Mouse (Mus musculus) liver, embryonic 12.5 days (tissue): ENCODE measurements around the gene Gm42372. TPM values are rescaled to one million over a fixed set of nuclear protein-coding genes. Genes with fewer than 3 reads are reported as not detected.

Source experiments
- ATAC-seq: fragments of 200-750 bp; cut with Nextera tagmentation; 2 replicates; pipeline ENCODE4 v1.8.0; 2017; ENCODE audit warnings: moderate number of reproducible peaks, mild to moderate bottlenecking, moderate library complexity
- H3K27ac ChIP-seq: fragments of 300-500 bp; sonication (generic); 2 replicates; pipeline ENCODE4 v1.5.1; 2016; ENCODE audit warnings: mild to moderate bottlenecking
- H3K27me3 ChIP-seq: fragments of 300-500 bp; sonication (generic); replicated peaks from 2 replicates; pipeline ENCODE4 v1.6.1; 2016; ENCODE audit warnings: mild to moderate bottlenecking, moderate library complexity
- H3K36me3 ChIP-seq: fragments of 300-500 bp; sonication (generic); 2 replicates; pipeline ENCODE4 v1.6.1; 2016; ENCODE audit warnings: mild to moderate bottlenecking, moderate library complexity
- H3K4me1 ChIP-seq: fragments of 300-500 bp; sonication (generic); 2 replicates; pipeline ENCODE4 v1.6.1; 2016
- H3K4me2 ChIP-seq: fragments of 300-500 bp; sonication (generic); 2 replicates; pipeline ENCODE4 v1.6.1; 2016; ENCODE audit warnings: mild to moderate bottlenecking, moderate library complexity
- H3K4me3 ChIP-seq: fragments of 300-500 bp; sonication (generic); 2 replicates; pipeline ENCODE4 v1.5.1; 2016; ENCODE audit warnings: mild to moderate bottlenecking, moderate library complexity
- H3K9ac ChIP-seq: fragments of 300-500 bp; sonication (generic); 2 replicates; pipeline ENCODE4 v1.6.1; 2016; ENCODE audit warnings: mild to moderate bottlenecking, moderate library complexity
- H3K9me3 ChIP-seq: fragments of 300-500 bp; sonication (generic); replicated peaks from 2 replicates; pipeline ENCODE4 v1.6.1; 2016; ENCODE audit warnings: mild to moderate bottlenecking, moderate library complexity
- WGBS: fragments of 180-500 bp; shearing (Covaris S2); methylation state at CpG from one replicate; pipeline ENCODE4 v1.1.7; 2016; ENCODE audit not compliant: insufficient replicate concordance; 5-methylcytosine and 5-hydroxymethylcytosine counted together
- polyA plus RNA-seq: library from polyadenylated mRNA; unstranded; fragments of >200 nt; fragmentation: Nextera tagmentation; extraction: Ambion mirVana; gene quantifications from 2 replicates; pipeline ENCODE4 v1.2.1, GENCODE M21; 2016

The Gm42372 gene
- polyA plus RNA-seq, 1 experiment from 2014 or later: 0.07 TPM

DNA sequence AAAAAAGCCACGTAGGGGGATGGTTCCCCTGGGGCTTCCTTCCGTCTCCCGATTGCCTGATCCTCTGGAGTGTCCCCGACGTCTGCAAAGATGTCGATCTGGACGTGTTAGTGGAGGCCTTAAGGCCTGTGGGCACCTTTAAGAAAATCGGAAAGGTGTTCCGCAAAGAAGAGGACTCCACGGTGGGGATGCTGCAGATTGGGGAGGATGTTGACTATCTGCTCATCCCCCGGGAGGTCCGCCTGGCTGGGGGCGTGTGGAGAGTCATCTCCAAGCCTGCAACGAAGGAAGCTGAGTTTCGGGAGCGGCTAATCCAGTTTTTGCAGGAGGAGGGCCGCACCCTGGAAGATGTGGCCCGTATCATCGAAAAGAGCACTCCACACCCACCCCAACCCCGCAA, 11.5 kb downstream of the Gm42372 start:
- no peak for ATAC-seq
- Histone ChIP-seq H3K9ac (peak overlapping the region; percentile 65), H3K4me3 (peak overlapping the region; percentile 60), H3K9me3 (no peaks in the 10 kb centered on the region), H3K27ac (0 out of 2 replicates have a peak overlapping the region, but pooled peaks have one; percentile 58), H3K4me2 (peak overlapping the region; percentile 69), H3K4me1 (peaks cover 84% of the 10 kb centered on the region), H3K36me3 (peaks cover 20% of the 10 kb centered on the region), H3K27me3 (peaks cover 16% of the 10 kb centered on the region)
- 8% methylated on average over 20 of the region's 20 CpGs for WGBS

GRCm38 (mm10) chr7:16995345-16995744, 12.5 kb downstream of the Gm42372 start:
- 80% methylated on average over 4 of the region's 4 CpGs for WGBS
- H3K4me1 ChIP-seq: peaks cover 80% of the 10 kb centered on the region
- no peaks in the 10 kb centered on the region for H3K9me3 ChIP-seq
- peaks cover 24% of the 10 kb centered on the region for H3K36me3 ChIP-seq
- H3K27ac ChIP-seq: no peak overlapping the region
- peaks cover 16% of the 10 kb centered on the region for H3K27me3 ChIP-seq
- H3K4me2 ChIP-seq: peak overlapping the region; percentile 69
- peak overlapping the region; percentile 60 for H3K4me3 ChIP-seq
- no peak for ATAC-seq
- H3K9ac ChIP-seq: 0 out of 2 replicates have a peak overlapping the region, but pooled peaks have one; percentile 65

- peak overlapping the region; percentile 18; the same call in 1 of the 2 replicates for H3K4me3 ChIP-seq
- H3K36me3 ChIP-seq: peaks cover 41% of the 10 kb centered on the region
- peak; percentile 67 for ATAC-seq
- peaks cover 14% of the 10 kb centered on the region for H3K27me3 ChIP-seq
- H3K27ac ChIP-seq: peak overlapping the region; percentile 38; the same call in 1 of the 2 replicates
- WGBS: 26% methylated on average over 4 of the region's 4 CpGs
- no peaks in the 10 kb centered on the region for H3K9me3 ChIP-seq
- H3K4me2 ChIP-seq: peak overlapping the region; percentile 55
- H3K9ac ChIP-seq: peak overlapping the region; percentile 47
- H3K4me1 ChIP-seq: peaks cover 61% of the 10 kb centered on the region
Observed at GRCm38 (mm10) chr7:16999233-16999632, 16.3 kb downstream of the Gm42372 start.

DNA sequence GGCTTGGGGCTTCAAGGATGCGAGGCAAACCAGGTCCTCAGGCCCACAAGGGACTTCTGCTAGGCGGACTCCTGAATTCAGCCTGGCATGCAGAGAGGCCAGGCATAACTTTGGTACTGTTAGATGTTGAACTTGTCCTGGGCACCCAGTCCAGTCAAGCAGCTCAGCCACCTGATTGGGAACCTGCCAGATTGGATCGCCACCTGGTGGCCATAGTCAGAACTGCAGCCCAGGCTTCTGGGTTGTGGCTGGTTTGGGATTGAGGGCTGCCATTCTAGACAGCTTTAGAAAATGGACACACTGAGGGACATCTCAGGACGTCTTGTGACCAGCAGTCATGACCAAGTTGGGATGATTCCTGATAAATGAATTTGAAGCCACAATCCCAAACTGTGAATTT, 16.8 kb downstream of the Gm42372 start:
- peak; percentile 46 for ATAC-seq
- Histone ChIP-seq H3K4me1 (peaks cover 59% of the 10 kb centered on the region), H3K9ac (peak overlapping the region; percentile 47), H3K9me3 (no peaks in the 10 kb centered on the region), H3K4me3 (peak overlapping the region; percentile 18; the same call in 1 of the 2 replicates), H3K4me2 (peak overlapping the region; percentile 55), H3K27me3 (peaks cover 10% of the 10 kb centered on the region), H3K36me3 (peaks cover 45% of the 10 kb centered on the region), H3K27ac (peak overlapping the region; percentile 38; the same call in 1 of the 2 replicates)
- WGBS: 16% methylated on average over 4 of the region's 4 CpGs

- Histone ChIP-seq H3K4me1 (peaks cover 42% of the 10 kb centered on the region), H3K4me2 (no peak overlapping the region), H3K9me3 (no peaks in the 10 kb centered on the region), H3K27ac (peak overlapping the region; percentile 43; the same call in 1 of the 2 replicates), H3K36me3 (peaks cover 66% of the 10 kb centered on the region), H3K4me3 (no peak overlapping the region), H3K27me3 (no peaks in the 10 kb centered on the region), H3K9ac (no peak overlapping the region)
- 22% methylated on average over 7 of the region's 7 CpGs for WGBS
- peak; percentile 58 for ATAC-seq
Observed at GRCm38 (mm10) chr7:17002375-17003195, 19.7 kb downstream of the Gm42372 start.

- Histone ChIP-seq H3K4me2 (no peak overlapping the region), H3K4me3 (no peak overlapping the region), H3K27me3 (no peaks in the 10 kb centered on the region), H3K9me3 (no peaks in the 10 kb centered on the region), H3K9ac (no peak overlapping the region), H3K27ac (peak overlapping the region; percentile 43), H3K36me3 (peaks cover 68% of the 10 kb centered on the region), H3K4me1 (peaks cover 34% of the 10 kb centered on the region)
- 73% methylated on average over 7 of the region's 7 CpGs for WGBS
- ATAC-seq: no peak
Observed at GRCm38 (mm10) chr7:17003230-17003960, 20.5 kb downstream of the Gm42372 start.

GRCm38 (mm10) chr7:17004716-17005115, 21.8 kb downstream of the Gm42372 start:
- Histone ChIP-seq H3K27me3 (no peaks in the 10 kb centered on the region), H3K27ac (no peak overlapping the region), H3K9me3 (no peaks in the 10 kb centered on the region), H3K9ac (no peak overlapping the region), H3K4me3 (no peak overlapping the region), H3K36me3 (peaks cover 76% of the 10 kb centered on the region), H3K4me1 (peaks cover 21% of the 10 kb centered on the region), H3K4me2 (no peak overlapping the region)
- ATAC-seq: no peak
- 72% methylated on average over 7 of the region's 7 CpGs for WGBS

- no peak overlapping the region for H3K4me2 ChIP-seq
- H3K9me3 ChIP-seq: no peaks in the 10 kb centered on the region
- no peak for ATAC-seq
- peaks cover 14% of the 10 kb centered on the region; the same call in 1 of the 2 replicates for H3K4me1 ChIP-seq
- no peak overlapping the region for H3K27ac ChIP-seq
- no peak overlapping the region for H3K4me3 ChIP-seq
- 83% methylated on average over 4 of the region's 4 CpGs for WGBS
- H3K36me3 ChIP-seq: peaks cover 92% of the 10 kb centered on the region
- H3K27me3 ChIP-seq: no peaks in the 10 kb centered on the region
- no peak overlapping the region for H3K9ac ChIP-seq
Observed at GRCm38 (mm10) chr7:17007300-17007699, 24.4 kb downstream of the Gm42372 start.

GRCm38 (mm10) chr7:17009326-17010009, 26.6 kb downstream of the Gm42372 start:
- no peak overlapping the region for H3K4me3 ChIP-seq
- H3K4me1 ChIP-seq: 0 out of 2 replicates have a peak, but pooled peaks cover 4% of the 10 kb centered on the region
- peaks cover 100% of the 10 kb centered on the region for H3K36me3 ChIP-seq
- H3K9ac ChIP-seq: no peak overlapping the region
- no peaks in the 10 kb centered on the region for H3K9me3 ChIP-seq
- WGBS: 74% methylated on average over 16 of the region's 16 CpGs
- H3K27me3 ChIP-seq: no peaks in the 10 kb centered on the region
- no peak overlapping the region for H3K27ac ChIP-seq
- no peak for ATAC-seq
- H3K4me2 ChIP-seq: no peak overlapping the region

- peaks cover 100% of the 10 kb centered on the region for H3K36me3 ChIP-seq
- no peak overlapping the region for H3K27ac ChIP-seq
- no peaks in the 10 kb centered on the region for H3K9me3 ChIP-seq
- no peak for ATAC-seq
- 79% methylated on average over 5 of the region's 5 CpGs for WGBS
- H3K9ac ChIP-seq: no peak overlapping the region
- H3K27me3 ChIP-seq: no peaks in the 10 kb centered on the region
- H3K4me1 ChIP-seq: 0 out of 2 replicates have a peak, but pooled peaks cover 2% of the 10 kb centered on the region
- H3K4me2 ChIP-seq: no peak overlapping the region
- no peak overlapping the region for H3K4me3 ChIP-seq
Observed at GRCm38 (mm10) chr7:17010010-17010347, 27.1 kb downstream of the Gm42372 start.

DNA sequence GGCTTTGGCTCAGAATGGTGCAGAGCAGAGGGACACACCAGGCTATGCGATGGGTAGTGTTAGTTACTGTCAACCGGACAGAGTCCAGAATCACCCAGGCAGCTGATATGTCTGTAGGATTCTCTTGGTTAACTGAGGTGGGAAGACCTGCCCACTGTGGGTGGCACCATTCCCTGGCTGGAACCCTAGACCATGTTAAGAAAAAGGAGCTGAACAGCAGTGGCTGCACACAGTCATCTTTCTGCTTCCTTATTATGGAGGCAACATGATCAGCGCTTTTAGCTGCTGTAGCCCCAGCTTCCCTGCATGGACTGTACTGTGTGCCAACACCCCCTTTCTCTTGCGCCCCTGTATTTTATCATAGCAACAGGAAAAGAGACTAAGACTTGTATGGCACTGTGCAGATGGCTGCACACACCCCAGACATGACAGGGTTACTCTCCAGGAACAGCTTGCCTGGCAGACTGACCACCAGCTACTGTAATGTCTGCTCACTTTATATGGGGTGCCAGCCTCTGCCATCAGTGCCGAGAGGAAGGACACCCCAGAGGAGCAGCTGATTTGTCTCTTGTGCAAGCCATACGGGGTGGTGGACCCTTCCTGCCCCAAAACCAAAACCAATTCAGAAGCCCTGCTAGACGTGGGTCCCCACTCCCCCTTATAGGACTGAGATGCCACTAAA, 29.2 kb downstream of the Gm42372 start:
- H3K36me3 ChIP-seq: peaks cover 100% of the 10 kb centered on the region
- 83% methylated on average over 7 of the region's 7 CpGs for WGBS
- no peak for ATAC-seq

More for the DNA sequence above, 29.2 kb downstream of the Gm42372 start:
- Histone ChIP-seq H3K4me3 (no peak overlapping the region), H3K4me2 (no peak overlapping the region), H3K4me1 (0 out of 2 replicates have a peak, but pooled peaks cover 3% of the 10 kb centered on the region), H3K9me3 (no peaks in the 10 kb centered on the region), H3K27ac (no peak overlapping the region), H3K9ac (no peak overlapping the region), H3K27me3 (no peaks in the 10 kb centered on the region)
